Mouse (Mus musculus): ENCODE data around the gene Vstm4. TPM values are rescaled to one million over a fixed set of nuclear protein-coding genes. Genes with fewer than 3 reads are reported as not detected.

Vstm4 gene
- total RNA-seq (2014; rRNA removed) (7.0 and 8.9 TPM in 2 replicates), polyA plus RNA-seq (2015; fragmentation: Nextera tagmentation; extraction: Ambion mirVana) (8.2 and 8.5 TPM in 2 replicates)

DNA sequence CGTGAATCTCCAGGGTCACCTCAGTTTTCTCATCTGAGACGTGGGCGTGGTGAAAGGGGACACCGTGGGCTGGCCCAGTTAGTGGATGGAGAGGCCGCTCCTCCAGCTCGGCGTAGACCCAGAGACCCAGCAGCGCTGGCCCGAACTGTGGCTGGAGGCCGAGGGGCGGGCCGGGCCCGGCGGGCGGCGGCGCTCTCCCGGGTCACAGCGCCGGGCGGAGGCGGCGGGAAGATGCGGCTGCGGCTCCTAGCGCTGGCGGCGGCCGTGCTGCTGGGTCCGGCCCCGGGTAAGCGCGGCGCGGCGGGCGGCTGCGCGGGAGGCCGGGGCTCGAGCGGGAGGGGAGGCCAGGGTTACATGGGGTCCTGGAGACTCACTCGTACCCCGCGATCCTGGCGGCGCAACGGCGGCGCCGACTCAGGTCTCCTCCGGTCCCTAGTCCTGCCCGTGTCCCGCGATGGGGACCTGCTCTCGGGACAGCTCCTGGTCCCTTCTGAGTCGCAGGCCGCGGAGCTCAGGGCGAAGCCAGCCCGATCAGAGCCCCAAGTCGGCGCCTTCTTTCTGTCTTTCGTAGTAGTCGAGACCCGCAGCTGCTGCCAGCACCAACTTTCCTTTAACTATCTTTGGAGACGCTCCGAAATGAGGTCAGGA, at the start of gene Vstm4:
TSS of gene Vstm4 (plus strand) at position 76 of the 648 bp plus-strand sequence.
- H3K4me3 ChIP-seq (ENCODE audit: low read depth, low read length): peak within 1 kb of the TSS; percentile 41
- peak; percentile 32 for DNase-seq
- no peaks in the 10 kb centered on the region for H3K9me3 ChIP-seq (ENCODE audit: low read length)
- WGBS: 2% methylated on average over 53 of the region's 68 CpGs
- peak within 1 kb of the TSS; percentile 88 for H3K4me2 ChIP-seq (ENCODE audit: low read depth)
- no peaks in the 10 kb centered on the region for H3K27me3 ChIP-seq (ENCODE audit: insufficient read depth, low read length)
- peak; percentile 86 for ATAC-seq
- H3K36me3 ChIP-seq (ENCODE audit: insufficient read depth): no peaks in the 10 kb centered on the region
- H3K4me1 ChIP-seq (ENCODE audit: insufficient read depth): no peaks in the 10 kb centered on the region
- H3K9ac ChIP-seq: peak within 1 kb of the TSS; percentile 50
- no peak for TF ChIP-seq CTCF (IDR thresholded peaks at IDR 0.05; ENCODE audit: low read depth)
- no peak within 1 kb of the TSS for H3K27ac ChIP-seq (ENCODE audit: low read depth, low read length)

DNA sequence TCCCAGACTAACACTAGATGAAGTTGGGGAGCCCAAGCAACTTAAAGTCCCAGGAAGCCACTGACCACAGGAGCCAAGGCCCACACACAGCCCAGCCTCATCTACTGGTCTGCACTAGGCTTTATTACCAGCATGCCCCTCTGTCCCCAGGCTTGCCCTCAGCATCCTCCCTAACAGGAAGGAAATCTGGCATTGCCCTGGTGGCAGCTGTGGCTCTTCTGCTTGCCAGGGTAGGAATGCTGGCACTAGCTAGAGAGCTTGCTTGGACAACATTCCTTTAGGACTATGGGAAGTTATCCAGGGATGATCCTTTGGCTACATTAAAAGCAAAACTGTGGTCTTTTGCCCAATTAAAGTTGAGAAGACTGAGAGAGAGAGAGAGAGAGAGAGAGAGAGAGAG, 46.4 kb upstream of the Vstm4 start:
- Histone ChIP-seq H3K27me3 (ENCODE audit: insufficient read depth, low read length) (no peaks in the 10 kb centered on the region), H3K9ac (no peak overlapping the region), H3K27ac (ENCODE audit: low read depth, low read length) (no peak overlapping the region), H3K36me3 (ENCODE audit: insufficient read depth) (no peaks in the 10 kb centered on the region), H3K4me1 (ENCODE audit: insufficient read depth) (no peaks in the 10 kb centered on the region), H3K9me3 (ENCODE audit: low read length) (no peaks in the 10 kb centered on the region), H3K4me3 (ENCODE audit: low read depth, low read length) (no peak overlapping the region), H3K4me2 (ENCODE audit: low read depth) (no peak overlapping the region)
- ATAC-seq (no peak), DNase-seq (no peak)
- TF ChIP-seq CTCF (IDR thresholded peaks at IDR 0.05; ENCODE audit: low read depth): no peak

DNA sequence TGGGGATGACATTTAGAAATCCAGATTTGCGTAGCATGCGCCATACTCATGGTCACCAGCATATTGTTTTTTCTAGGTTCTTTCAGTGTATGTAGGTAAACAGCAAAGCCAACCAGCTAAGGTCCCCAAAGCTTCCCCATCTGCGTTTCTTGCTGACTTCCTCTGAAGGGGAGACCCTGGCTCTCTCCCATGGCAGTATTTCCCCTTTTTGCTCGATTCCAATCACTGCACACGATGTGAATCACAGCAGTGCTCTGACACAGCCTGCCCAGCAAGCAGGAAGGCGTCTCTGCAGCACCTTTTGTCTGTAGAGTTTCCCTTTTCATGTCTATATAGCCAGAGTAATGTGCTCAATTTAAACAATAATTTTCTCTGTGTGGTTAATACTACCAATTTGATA, 44.1 kb upstream of the Vstm4 start:
- ATAC-seq (no peak), DNase-seq (no peak)
- Histone ChIP-seq H3K9me3 (ENCODE audit: low read length) (no peaks in the 10 kb centered on the region), H3K4me3 (ENCODE audit: low read depth, low read length) (no peak overlapping the region), H3K27ac (ENCODE audit: low read depth, low read length) (no peak overlapping the region), H3K4me2 (ENCODE audit: low read depth) (no peak overlapping the region), H3K36me3 (ENCODE audit: insufficient read depth) (no peaks in the 10 kb centered on the region), H3K27me3 (ENCODE audit: insufficient read depth, low read length) (no peaks in the 10 kb centered on the region), H3K9ac (no peak overlapping the region), H3K4me1 (ENCODE audit: insufficient read depth) (no peaks in the 10 kb centered on the region)
- TF ChIP-seq CTCF (IDR thresholded peaks at IDR 0.05; ENCODE audit: low read depth): no peak
- 60% methylated on average over 6 of the region's 6 CpGs for WGBS

DNA sequence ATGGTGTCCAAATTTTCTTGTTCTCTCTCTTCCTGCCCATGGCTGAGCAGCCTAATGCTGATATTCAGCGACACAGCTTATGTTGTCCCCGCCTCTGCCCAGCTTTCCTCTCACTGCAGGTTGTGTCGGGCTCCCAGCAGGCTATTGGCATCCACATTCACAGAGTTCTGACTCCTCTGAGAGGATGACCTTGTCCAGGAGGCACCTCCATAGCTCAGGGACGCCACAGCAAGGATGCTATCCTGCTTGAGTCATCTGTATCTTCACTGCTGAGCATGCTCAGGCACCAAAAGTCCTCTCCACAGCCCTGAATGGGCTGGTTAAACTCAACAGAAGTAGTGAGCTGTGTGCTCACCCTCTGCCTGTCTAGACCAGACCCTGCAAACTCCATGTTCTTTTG, 41.6 kb upstream of the Vstm4 start:
- H3K9me3 ChIP-seq (ENCODE audit: low read length): no peaks in the 10 kb centered on the region

DNA sequence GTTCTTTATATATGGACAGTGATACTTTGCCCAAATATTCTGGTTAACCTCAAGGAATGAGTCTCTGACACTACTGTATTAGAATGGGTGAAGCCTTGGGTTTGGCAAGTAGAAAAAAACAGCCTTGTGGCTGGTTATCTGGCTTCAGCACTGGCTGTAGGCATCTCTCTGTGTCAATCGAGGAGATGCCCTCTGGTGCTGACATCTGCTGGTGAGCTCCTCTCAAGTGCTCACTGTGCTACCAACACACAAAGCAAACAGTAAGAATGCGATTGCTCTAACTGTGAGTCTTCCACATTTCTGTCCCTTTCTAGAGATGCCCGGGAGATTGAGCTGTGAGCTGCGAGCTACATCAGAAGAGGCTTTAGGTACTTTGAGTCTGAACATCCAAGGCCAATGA, 40.0 kb upstream of the Vstm4 start:
- H3K9me3 ChIP-seq (ENCODE audit: low read length): no peaks in the 10 kb centered on the region
- 0 out of 2 replicates have a peak, but pooled peaks have one; percentile 17 for TF ChIP-seq CTCF (IDR thresholded peaks at IDR 0.05; ENCODE audit: low read depth)
- no peaks in the 10 kb centered on the region for H3K4me1 ChIP-seq (ENCODE audit: insufficient read depth)
- H3K27me3 ChIP-seq (ENCODE audit: insufficient read depth, low read length): no peaks in the 10 kb centered on the region
- no peak overlapping the region for H3K4me3 ChIP-seq (ENCODE audit: low read depth, low read length)
- WGBS: 74% methylated on average over 4 of the region's 4 CpGs
- H3K36me3 ChIP-seq (ENCODE audit: insufficient read depth): no peaks in the 10 kb centered on the region
- no peak for ATAC-seq
- DNase-seq: no peak
- H3K9ac ChIP-seq: no peak overlapping the region
- no peak overlapping the region for H3K27ac ChIP-seq (ENCODE audit: low read depth, low read length)
- H3K4me2 ChIP-seq (ENCODE audit: low read depth): no peak overlapping the region

More for the DNA sequence above, 41.6 kb upstream of the Vstm4 start:
- Histone ChIP-seq H3K27ac (ENCODE audit: low read depth, low read length) (no peak overlapping the region), H3K9ac (no peak overlapping the region), H3K27me3 (ENCODE audit: insufficient read depth, low read length) (no peaks in the 10 kb centered on the region), H3K4me1 (ENCODE audit: insufficient read depth) (no peaks in the 10 kb centered on the region), H3K4me2 (ENCODE audit: low read depth) (no peak overlapping the region), H3K36me3 (ENCODE audit: insufficient read depth) (no peaks in the 10 kb centered on the region), H3K4me3 (ENCODE audit: low read depth, low read length) (no peak overlapping the region)
- WGBS: 61% methylated on average over 4 of the region's 4 CpGs
- no peak for ATAC-seq
- no peak for DNase-seq
- no peak for TF ChIP-seq CTCF (IDR thresholded peaks at IDR 0.05; ENCODE audit: low read depth)

DNA sequence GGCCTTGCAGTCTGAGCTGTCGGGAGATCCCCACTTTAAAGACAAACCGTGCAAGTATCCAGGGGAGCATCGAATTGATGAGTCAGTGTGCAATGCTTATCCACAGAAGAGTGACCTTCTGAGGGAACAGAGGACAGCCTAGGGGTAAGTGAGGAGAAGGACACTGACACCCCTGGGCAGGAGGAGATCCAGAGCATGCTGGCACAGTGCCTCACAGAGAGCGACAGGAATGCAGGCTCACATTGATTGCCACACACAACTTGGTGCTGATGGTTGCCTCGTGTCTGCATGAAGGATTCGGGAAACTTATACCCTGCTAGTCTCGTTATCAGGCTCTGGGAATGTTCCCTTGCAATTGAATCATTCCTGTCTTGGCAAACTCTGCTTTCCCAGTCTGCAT, 39.3 kb upstream of the Vstm4 start:
- H3K9me3 ChIP-seq (ENCODE audit: low read length): no peaks in the 10 kb centered on the region
- no peak overlapping the region for H3K27ac ChIP-seq (ENCODE audit: low read depth, low read length)
- DNase-seq (no peak), ATAC-seq (no peak)
- no peak overlapping the region for H3K4me2 ChIP-seq (ENCODE audit: low read depth)
- WGBS: 59% methylated on average over 7 of the region's 7 CpGs
- no peak for TF ChIP-seq CTCF (IDR thresholded peaks at IDR 0.05; ENCODE audit: low read depth)
- no peak overlapping the region for H3K9ac ChIP-seq
- H3K27me3 ChIP-seq (ENCODE audit: insufficient read depth, low read length): no peaks in the 10 kb centered on the region
- H3K36me3 ChIP-seq (ENCODE audit: insufficient read depth): no peaks in the 10 kb centered on the region
- H3K4me3 ChIP-seq (ENCODE audit: low read depth, low read length): no peak overlapping the region
- H3K4me1 ChIP-seq (ENCODE audit: insufficient read depth): no peaks in the 10 kb centered on the region

DNA sequence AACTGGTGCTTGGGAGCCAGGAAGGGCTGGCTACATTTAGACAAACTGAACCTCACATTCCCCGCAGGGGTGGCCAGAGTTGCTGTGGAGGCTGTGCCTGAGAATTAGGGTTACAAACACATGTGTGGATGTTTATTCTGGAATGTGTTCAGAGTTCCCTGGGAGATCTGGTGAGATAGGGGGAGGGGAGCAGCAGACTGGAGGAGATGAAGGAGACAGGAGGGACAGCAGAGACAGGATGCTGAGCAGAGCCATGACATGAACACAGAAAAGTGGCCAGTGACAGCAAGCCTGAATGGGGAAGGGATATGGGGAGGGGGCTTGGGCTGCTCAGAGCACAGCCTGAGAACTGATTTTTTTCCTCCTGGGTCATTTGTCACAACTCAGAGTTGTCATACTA, 37.3 kb upstream of the Vstm4 start:
- TF ChIP-seq CTCF (IDR thresholded peaks at IDR 0.05; ENCODE audit: low read depth): no peak
- DNase-seq (no peak), ATAC-seq (no peak)
- Histone ChIP-seq H3K27ac (ENCODE audit: low read depth, low read length) (no peak overlapping the region), H3K4me3 (ENCODE audit: low read depth, low read length) (no peak overlapping the region), H3K4me1 (ENCODE audit: insufficient read depth) (no peaks in the 10 kb centered on the region), H3K4me2 (ENCODE audit: low read depth) (no peak overlapping the region), H3K9ac (no peak overlapping the region), H3K36me3 (ENCODE audit: insufficient read depth) (no peaks in the 10 kb centered on the region), H3K27me3 (ENCODE audit: insufficient read depth, low read length) (no peaks in the 10 kb centered on the region), H3K9me3 (ENCODE audit: low read length) (no peaks in the 10 kb centered on the region)
- WGBS: 83% methylated on average over 1 of the region's 1 CpGs
